Mouse (Mus musculus) layer of hippocampus, adult 9-10 months (tissue): ENCODE results near the gene Slc12a5.
A peak's percentile ranks its signal among the peaks of the same experiment; 100 is the strongest.

Experiments
- DNase-seq: peaks from one replicate; pipeline ENCODE4 v3.0.0; 2022; ENCODE audit warnings: low spot score

Slc12a5 gene

GRCm38 (mm10) chr2:164960716-164961441, at the start of gene Slc12a5:
Gene Slc12a5, plus strand, starts transcription at chr2:164960802.
- DNase-seq = no peak

DNA sequence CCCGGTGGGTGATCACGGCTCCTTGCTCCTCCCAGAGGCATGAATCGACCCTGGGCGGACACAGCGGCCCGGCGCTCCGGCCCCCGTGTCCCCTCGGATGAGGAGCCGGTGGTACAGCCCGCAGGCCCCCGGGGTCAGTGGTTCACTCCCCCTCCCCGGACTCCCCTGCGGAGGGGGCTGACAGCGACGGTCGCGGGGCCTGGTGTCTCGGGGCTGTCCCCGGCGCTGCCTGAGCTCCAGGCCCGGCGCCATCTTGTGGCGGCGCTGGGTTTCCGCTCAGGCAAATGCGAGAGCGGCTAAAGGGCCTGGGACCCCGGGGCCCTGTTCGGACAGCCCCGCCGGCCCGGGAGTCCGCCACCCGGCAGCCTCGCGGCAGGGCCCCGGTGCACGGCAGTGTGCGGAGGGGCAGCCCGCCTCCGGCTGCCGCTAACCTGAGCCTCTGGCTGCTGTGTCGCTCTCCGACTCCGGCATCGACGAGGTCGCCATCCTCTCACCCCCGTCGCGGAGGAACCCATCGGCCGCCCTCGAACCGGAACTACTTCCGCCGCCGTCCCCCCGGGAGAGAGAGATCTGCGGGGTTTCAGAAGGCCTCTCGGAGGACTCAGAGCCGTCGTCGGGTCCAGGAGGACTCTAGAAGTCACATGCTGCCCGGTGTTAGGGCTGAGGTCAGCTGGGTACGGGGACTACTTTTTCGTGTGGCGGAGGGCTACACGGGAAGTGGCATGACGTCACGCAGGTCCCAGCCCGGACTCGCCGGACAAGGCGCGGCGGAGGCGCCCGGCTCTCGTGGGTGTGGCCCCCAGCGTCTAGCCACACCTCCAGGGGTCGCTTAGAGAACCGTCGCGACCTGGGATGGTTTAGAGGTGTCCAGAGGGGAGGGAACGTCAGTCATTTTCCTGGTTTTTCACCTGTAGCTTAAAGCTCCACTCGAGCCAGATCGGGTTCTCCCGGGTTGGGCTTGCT, 49.2 kb upstream of the Slc12a5 start, which contains the start of gene Zfp335:
Zfp335 (minus strand) TSS at position 672 of the 963 bp plus-strand sequence.
- peak; percentile 81 for DNase-seq

GRCm38 (mm10) chr2:164912151-164912550, 48.5 kb upstream of the Slc12a5 start:
- peak; percentile 45 for DNase-seq

DNA sequence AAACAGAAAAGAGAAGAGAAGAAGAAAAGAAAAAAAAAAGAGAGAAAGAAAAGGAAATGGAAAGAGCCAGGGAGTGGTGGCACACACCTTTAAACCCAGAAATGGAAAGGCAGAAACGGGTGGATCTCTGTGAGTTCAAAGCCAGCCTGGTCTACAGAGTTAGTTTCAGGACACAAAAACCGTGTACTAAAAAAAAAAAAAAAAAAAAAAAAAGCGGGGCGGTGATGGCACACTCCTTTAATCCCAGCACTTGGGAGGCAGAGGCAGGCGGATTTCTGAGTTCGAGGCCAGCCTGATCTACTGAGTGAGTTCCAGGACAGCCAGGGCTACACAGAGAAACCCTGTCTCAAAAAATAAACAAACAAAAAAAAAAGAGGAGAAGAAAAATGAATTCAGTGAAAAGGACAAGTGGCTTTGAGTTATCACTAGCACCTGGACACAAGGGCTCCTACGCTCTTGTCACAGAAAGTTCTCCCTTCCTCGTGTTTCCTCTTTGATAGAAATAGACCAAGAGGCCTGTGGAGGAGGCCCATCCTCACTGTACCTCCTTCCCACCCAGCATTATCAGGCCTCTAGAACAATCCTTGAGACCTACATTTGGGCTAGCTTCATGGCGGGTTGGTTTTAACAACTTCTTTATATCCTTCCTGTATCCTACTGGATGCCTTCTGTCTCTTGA, 47.7 kb upstream of the Slc12a5 start:
- no peak for DNase-seq

DNA sequence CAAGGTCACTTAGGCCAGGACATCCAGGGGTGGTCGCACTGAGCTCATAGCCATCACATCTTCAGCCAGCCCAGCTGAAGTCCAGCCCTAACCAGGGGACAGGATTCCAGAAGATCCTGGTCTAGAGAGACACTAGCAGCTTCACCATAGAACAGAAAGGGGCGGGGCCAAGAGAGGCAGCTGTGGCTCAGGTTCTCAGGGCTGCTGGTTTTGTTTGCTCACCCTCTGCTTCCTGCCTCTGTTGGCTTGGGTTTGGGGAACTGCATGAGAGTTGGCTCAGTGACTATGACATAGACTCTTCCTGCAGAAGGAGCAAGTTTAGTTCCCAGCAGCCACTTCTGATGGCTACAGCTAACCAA, 47.2 kb upstream of the Slc12a5 start:
- DNase-seq = no peak

DNA sequence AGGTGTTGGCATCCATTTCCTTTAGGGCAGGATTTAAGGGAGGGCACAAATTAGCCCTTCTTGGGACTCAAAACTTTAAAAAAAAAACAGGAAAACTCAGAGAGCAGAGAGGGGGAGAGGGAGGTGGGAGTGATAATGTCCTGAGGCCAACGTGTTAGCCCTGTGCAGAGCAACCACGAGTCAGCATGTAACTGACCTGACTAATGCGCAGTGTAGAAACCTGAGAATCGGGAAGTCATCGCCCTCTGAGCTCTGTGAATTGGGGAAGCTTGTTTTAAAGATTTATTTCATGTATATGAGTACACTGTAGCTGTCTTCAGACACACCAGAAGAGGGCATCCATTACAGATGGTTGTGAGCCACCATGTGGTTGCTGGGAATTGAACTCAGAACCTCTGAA, 43.8 kb upstream of the Slc12a5 start:
- DNase-seq = no peak

- DNase-seq = no peak
These were observed 43.2 kb upstream of the Slc12a5 start for GRCm38 (mm10) chr2:164917371-164917770.

DNA sequence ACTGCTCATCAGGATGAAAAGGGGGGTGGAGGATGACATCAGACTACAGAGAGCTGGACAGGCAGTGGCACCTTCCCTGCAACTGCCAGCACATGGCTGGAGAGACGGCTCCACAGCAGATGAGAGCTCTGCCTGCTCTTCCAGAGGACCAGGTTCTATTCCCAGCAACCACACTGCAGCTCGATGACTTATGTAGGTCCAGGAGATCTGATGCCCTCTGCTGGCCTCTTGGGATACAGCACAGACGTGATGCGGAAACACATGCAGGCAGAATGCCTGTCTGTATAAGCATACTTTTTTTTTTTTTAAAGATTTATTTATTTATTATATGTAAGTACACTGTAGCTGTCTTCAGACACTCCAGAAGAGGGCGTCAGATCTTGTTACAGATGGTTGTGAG, 42.3 kb upstream of the Slc12a5 start:
- DNase-seq = no peak

- DNase-seq = no peak
These were observed 38.6 kb upstream of the Slc12a5 start for GRCm38 (mm10) chr2:164921984-164922383.

DNA sequence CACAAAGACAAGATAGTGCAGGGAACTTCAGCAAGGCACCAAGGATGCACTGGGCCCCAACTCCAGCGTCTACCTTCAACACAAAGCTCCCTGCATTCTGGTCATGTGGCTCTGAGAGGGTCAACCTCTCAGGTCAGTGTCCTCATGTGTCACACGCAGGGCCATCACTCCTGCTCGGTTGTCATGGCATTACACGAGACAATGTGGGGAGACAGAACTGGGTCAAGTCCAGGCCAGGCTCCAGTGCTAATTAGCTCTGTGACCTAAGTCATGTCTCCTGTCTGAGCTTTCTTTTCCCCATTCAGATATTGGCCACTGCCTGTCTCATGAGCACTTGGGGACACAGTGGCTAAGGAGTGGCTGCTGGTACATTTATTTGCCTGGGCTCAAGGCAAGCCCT, 37.3 kb upstream of the Slc12a5 start:
- no peak for DNase-seq

DNA sequence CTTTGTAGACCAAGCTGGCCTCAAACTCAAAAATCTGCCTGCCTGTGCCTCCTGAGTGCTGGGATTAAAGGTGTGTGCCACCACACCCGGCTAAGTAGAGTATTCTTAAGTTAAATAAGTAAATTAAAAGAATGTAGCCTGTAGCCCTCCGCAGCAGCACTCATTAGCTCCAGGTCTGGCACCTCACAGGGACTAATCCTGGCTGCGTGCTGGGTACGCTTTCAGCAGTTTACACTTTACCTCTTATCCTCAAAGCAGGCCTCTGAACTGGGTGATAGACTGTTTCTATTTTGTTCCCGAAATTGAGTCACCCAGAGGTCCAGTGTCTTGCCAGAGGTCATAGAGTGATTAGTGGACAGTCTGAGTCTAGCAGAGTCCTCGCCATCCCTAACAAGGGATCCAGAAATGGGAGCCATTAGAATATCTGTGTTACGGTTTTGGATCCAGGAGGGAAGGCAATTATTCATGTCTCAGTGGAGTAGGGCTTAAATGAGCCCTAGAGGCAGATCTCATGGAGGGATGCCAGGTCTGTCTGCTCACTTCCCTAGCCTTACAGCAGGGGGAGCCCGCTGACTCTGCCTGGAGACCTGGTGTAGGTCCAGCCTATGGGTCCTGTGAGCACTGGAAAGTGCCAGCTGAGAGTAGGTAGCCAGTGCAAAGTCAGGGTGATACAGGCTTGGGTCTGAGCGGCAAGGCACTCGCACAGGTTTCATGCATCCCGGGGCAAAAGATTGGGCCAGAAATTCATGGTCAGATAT, 36.3 kb upstream of the Slc12a5 start:
- peak; percentile 99 for DNase-seq

GRCm38 (mm10) chr2:164930706-164931581, 29.7 kb upstream of the Slc12a5 start:
- no peak for DNase-seq

DNA sequence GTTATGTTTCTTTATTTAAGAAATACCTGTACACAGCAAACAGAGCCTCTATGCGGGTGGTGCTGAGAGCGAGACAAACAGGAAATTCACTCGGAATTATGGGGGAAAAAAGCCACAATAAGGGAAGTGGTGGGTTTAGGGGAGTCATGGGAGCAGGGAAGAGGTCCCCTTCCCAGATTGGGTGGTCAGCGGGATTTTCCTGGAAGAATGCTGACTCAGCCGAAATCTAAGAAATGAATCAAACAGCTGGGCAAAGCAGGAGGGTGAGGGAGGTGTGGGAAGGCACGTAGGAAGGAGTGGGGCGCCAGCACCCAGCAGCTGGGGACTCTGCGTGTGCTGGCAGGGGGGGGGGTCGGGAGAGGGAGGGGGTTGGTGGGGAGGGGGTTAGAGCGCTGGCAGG, 27.1 kb upstream of the Slc12a5 start:
- DNase-seq = no peak

GRCm38 (mm10) chr2:164935991-164936390, 24.6 kb upstream of the Slc12a5 start:
- no peak for DNase-seq

DNA sequence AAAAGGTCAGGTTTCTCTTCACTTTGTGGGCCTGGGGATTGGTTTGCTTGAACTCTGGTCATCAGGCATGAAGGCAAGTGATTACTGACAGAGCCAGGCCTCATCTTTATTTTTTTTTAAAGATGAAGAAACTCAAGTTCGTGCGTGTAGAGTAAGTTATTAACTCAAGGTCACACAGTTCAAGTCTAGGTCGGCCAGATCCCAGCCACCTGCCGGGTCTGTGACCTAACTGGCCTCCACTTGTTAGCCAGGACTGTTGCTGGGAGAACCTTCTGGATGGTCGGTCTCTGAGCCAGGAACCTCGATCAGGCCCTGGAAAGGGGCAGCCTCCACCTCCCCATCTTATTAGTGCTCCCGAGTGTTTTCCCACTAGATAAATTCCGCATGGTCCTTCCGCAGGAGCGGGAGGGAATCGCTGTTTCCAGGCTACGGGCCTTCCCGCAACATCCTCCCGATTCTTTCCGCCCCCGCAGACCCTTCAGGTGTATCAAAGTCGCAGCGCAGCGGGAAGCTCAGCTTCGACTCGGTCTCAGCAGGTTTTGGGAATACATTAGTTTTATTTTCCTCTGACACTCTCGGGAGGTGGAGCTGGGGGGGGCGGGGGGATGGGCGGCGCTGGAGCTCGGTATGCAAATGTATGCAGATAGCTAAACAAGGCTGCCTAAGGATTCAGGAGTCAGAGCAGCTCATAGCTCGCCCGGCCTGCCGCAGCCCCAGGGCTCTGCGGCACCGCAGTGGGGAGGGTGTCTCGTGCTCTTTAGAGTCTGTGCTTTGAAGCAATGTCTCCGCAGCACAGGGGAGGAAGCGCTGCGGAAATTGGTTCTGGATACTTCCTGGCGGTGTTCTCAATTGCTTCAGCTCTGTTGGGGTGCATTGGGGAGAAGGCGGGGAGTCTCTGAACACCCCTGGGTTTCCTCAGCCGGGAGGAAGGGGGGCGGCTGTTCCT, 22.2 kb upstream of the Slc12a5 start:
- no peak for DNase-seq

- no peak for DNase-seq
These were observed 21.5 kb upstream of the Slc12a5 start for GRCm38 (mm10) chr2:164939106-164939505.

GRCm38 (mm10) chr2:164940140-164940830, 20.3 kb upstream of the Slc12a5 start, which contains the start of gene Mmp9:
Gene Mmp9, plus strand, starts transcription at chr2:164940780.
- no peak for DNase-seq

DNA sequence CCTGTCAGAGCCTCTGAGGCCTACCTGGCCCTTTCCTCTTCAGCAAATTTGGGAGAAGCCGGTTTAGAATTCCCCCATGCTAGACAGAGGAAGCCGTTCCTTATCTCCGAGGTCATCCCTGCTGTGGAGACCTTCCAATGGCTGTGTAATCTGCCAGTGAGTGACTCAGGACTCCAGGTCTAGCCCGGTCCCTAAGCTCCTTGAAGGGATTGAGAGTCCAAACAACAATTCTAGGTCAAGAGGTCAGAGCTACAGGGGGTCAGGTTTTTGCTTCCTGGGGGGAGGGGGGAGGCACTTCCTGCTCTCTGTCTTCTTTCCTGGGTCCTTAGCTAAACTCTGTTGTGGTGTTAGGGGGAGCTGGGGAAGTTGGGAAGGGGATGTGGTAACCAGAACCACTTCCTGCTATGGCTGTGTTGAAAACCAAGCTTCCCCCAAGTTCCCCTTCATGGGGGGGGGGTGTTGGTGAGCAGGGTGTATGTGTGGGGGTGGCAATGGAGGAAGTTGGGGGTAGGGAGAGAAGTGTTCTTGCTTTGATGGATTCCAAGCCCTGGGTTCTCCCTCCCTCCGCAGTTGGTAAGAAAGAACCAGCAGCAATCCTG, 17.8 kb upstream of the Slc12a5 start:
- no peak for DNase-seq

GRCm38 (mm10) chr2:164947506-164947905, 13.1 kb upstream of the Slc12a5 start:
- DNase-seq = no peak
